Mouse (Mus musculus) heart, adult 2 months (tissue): ENCODE measurements around the gene 9530077C05Rik.

Source experiments
- CTCF ChIP-seq: fragments of 200-600 bp; IDR thresholded peaks from 2 replicates; pipeline ENCODE4 v1.8.1; 2022; ENCODE audit warnings: antibody characterized with exemption, mild to moderate bottlenecking, moderate library complexity
- EP300 ChIP-seq: fragments of 200-500 bp; IDR thresholded peaks from 2 replicates; pipeline ENCODE4 v1.6.1; 2011; ENCODE audit warnings: low read depth, low read length, control low read depth; ENCODE audit not compliant: insufficient read depth
- POLR2A ChIP-seq: fragments of 200-500 bp; IDR thresholded peaks from 2 replicates; pipeline ENCODE4 v1.6.1; 2011; ENCODE audit warnings: mild to moderate bottlenecking, low read depth, low read length, control low read depth; ENCODE audit not compliant: insufficient read depth

DNA sequence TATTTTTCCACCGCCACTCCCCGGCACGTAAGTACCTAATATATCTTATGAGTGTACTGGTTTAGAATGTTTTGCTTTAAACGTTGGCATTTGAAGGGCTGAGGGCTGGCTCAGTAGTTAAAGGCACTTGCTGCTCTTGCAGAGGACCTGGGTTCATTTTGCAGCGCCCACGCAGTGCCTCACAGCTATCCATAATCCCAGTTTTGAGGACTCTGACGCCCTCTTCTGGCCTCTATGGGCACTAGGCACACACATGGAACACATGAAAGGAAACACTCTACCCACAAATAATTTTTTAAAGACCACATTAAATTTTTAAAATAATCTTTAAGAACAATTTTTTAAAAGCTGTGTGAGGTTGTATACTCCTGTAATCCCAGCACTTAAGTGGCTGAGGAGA, 1.8 kb upstream of the 9530077C05Rik start:
- TF ChIP-seq CTCF, result 0 out of 2 replicates have a peak, but pooled peaks have one; percentile 15
- TF ChIP-seq POLR2A, result no peak
- no peak for TF ChIP-seq EP300
